Mouse (Mus musculus) midbrain, embryonic 16.5 days (tissue): ENCODE measurements around the gene Slc25a39. TPM values are rescaled to one million over a fixed set of nuclear protein-coding genes. Genes with fewer than 3 reads are reported as not detected.

Source experiments
- ATAC-seq: fragments of 200-750 bp; cut with Nextera tagmentation; 2 replicates; pipeline ENCODE4 v1.8.0; 2017; ENCODE audit warnings: moderate TSS enrichment
- H3K27ac ChIP-seq: fragments of 300-500 bp; sonication (generic); 2 replicates; pipeline ENCODE4 v1.5.1; 2014; ENCODE audit warnings: mild to moderate bottlenecking, low read length, mixed read lengths
- H3K27me3 ChIP-seq: fragments of 300-500 bp; sonication (generic); 2 replicates; pipeline ENCODE4 v1.6.1; 2014; ENCODE audit warnings: low read depth, low read length, mixed read lengths; ENCODE audit not compliant: control insufficient read depth, insufficient read depth
- H3K36me3 ChIP-seq: fragments of 300-500 bp; sonication (generic); 2 replicates; pipeline ENCODE4 v1.6.1; 2014; ENCODE audit warnings: mild to moderate bottlenecking, low read length, moderate library complexity, mixed read lengths; ENCODE audit not compliant: control insufficient read depth, insufficient read depth
- H3K4me1 ChIP-seq: fragments of 300-500 bp; sonication (generic); 2 replicates; pipeline ENCODE4 v1.6.1; 2014; ENCODE audit warnings: mild to moderate bottlenecking, low read length, mixed read lengths; ENCODE audit not compliant: control insufficient read depth, insufficient read depth
- H3K4me2 ChIP-seq: fragments of 300-500 bp; sonication (generic); 2 replicates; pipeline ENCODE4 v1.6.1; 2014; ENCODE audit warnings: mild to moderate bottlenecking, low read length, mixed read lengths
- H3K4me3 ChIP-seq: fragments of 300-500 bp; sonication (generic); 2 replicates; pipeline ENCODE4 v1.5.1; 2014; ENCODE audit warnings: low read depth, mild to moderate bottlenecking, low read length, moderate library complexity, mixed read lengths
- H3K9ac ChIP-seq: fragments of 300-500 bp; sonication (generic); 2 replicates; pipeline ENCODE4 v1.6.1; 2014; ENCODE audit warnings: low read depth, low read length, mixed read lengths
- H3K9me3 ChIP-seq: fragments of 300-500 bp; sonication (generic); replicated peaks from 2 replicates; pipeline ENCODE4 v1.6.1; 2014; ENCODE audit warnings: mild to moderate bottlenecking, low read length, mixed read lengths; ENCODE audit not compliant: control insufficient read depth, poor library complexity, severe bottlenecking
- WGBS: fragments of 180-500 bp; shearing (Covaris S2); extraction: QIAGEN DNeasy Blood & Tissue Kit; methylation state at CpG from one replicate; pipeline ENCODE4 v1.1.7; 2014; 5-methylcytosine and 5-hydroxymethylcytosine counted together
- polyA plus RNA-seq: library from polyadenylated mRNA; unstranded; fragments of >200 nt; fragmentation: Nextera tagmentation; extraction: Ambion mirVana; gene quantifications from 2 replicates; pipeline ENCODE4 v1.2.1, GENCODE M21; 2015

Slc25a39 gene
- polyA plus RNA-seq, result 144 and 150 TPM in 2 replicates

DNA sequence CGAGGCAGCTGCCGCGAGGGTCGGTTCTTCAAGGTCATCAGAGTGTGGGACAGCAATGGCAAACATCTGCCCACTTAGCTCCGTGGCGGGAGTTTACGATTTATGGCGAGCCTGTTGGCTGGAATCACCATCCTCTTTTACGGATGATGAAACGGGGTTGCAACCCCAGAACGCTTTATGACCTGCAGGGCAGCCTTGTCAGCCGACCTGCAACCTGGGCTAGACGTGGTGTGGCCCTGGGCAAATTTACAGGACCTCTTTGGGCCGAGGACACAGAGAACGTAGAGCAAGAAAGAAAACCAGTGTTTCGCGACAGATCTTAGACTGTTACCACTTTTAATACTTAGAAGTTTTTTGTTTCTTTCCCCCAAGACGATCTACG, at the start of gene Slc25a39:
TSS of gene Slc25a39 (minus strand) at position 113 of the 382 bp plus-strand sequence.
- ATAC-seq, result 0 out of 2 replicates have a peak, but pooled peaks have one; percentile 3
- WGBS, result 2% methylated on average over 19 of the region's 19 CpGs
- Histone ChIP-seq H3K9me3 (no peaks in the 10 kb centered on the region), H3K4me1 (peaks cover 35% of the 10 kb centered on the region), H3K36me3 (peaks cover 13% of the 10 kb centered on the region), H3K4me3 (peak within 1 kb of the TSS; percentile 91), H3K27ac (peak within 1 kb of the TSS; percentile 88), H3K9ac (peak within 1 kb of the TSS; percentile 90), H3K4me2 (peak within 1 kb of the TSS; percentile 91), H3K27me3 (no peaks in the 10 kb centered on the region)

DNA sequence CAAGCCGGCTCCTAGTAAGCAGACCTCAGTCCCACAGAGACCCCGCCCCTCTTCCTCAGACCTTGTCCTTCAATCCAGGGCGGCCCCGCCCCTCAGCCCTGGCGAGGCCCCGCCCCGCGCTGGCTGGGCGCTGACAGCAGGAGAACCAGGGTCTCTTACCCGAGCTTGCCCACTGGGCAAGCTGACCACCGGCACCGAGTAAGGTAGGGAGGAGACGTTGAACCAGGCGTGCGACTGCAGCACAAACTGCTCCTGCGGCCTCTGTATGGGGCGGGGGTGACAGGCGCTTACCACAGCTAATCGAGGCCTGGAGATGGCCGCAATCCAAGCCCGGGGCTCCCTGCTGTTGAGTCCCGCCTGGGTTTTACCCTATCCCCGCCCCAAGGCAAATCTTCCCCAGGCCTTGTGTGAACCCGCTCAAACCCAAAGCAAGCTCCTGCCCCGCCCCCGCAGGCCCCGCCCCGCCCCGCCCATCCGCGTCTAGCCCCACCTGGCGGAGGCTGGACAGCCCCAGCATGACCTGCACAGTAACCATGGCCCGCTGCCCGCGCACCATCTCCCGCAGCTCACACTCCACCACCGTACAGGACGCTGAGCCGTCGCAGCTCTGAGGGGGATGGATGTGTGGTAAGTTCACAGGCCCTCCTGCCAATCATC, 48.1 kb upstream of the Slc25a39 start:
- Histone ChIP-seq H3K36me3 (no peaks in the 10 kb centered on the region), H3K4me1 (peaks cover 5% of the 10 kb centered on the region; the same call in 1 of the 2 replicates), H3K4me3 (peak overlapping the region; percentile 57), H3K9me3 (no peaks in the 10 kb centered on the region), H3K27me3 (no peaks in the 10 kb centered on the region; the same call in 1 of the 2 replicates), H3K9ac (peak overlapping the region; percentile 74), H3K27ac (peak overlapping the region; percentile 71), H3K4me2 (peak overlapping the region; percentile 87)
- ATAC-seq, result peak; percentile 88
- under 1% methylated on average over 36 of the region's 40 CpGs for WGBS

DNA sequence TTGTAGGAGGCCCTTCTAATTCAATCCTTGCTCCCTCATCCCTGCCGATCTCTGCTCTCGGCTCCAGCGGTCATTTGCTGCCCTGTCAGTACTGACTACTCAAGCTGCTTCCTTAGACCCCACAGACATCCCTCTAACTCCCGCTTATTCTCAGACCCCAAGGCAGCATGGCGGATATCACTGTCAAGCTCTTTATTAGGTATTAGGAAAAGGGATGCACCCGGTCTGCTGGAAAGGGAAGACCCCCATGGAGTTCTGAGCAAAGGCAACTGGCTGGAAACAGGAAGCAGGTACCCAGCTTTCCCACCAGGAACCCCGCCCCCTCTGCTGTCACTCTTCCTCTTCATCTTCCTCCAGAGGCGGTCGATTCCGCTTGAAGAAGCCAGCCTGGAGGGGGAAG, 45.4 kb upstream of the Slc25a39 start:
- Histone ChIP-seq H3K4me1 (peaks cover 6% of the 10 kb centered on the region), H3K4me3 (no peak overlapping the region), H3K36me3 (no peaks in the 10 kb centered on the region), H3K27me3 (no peaks in the 10 kb centered on the region; the same call in 1 of the 2 replicates), H3K9ac (no peak overlapping the region; the same call in 1 of the 2 replicates), H3K9me3 (no peaks in the 10 kb centered on the region), H3K27ac (no peak overlapping the region), H3K4me2 (no peak overlapping the region)
- no peak for ATAC-seq
- 14% methylated on average over 10 of the region's 10 CpGs for WGBS

DNA sequence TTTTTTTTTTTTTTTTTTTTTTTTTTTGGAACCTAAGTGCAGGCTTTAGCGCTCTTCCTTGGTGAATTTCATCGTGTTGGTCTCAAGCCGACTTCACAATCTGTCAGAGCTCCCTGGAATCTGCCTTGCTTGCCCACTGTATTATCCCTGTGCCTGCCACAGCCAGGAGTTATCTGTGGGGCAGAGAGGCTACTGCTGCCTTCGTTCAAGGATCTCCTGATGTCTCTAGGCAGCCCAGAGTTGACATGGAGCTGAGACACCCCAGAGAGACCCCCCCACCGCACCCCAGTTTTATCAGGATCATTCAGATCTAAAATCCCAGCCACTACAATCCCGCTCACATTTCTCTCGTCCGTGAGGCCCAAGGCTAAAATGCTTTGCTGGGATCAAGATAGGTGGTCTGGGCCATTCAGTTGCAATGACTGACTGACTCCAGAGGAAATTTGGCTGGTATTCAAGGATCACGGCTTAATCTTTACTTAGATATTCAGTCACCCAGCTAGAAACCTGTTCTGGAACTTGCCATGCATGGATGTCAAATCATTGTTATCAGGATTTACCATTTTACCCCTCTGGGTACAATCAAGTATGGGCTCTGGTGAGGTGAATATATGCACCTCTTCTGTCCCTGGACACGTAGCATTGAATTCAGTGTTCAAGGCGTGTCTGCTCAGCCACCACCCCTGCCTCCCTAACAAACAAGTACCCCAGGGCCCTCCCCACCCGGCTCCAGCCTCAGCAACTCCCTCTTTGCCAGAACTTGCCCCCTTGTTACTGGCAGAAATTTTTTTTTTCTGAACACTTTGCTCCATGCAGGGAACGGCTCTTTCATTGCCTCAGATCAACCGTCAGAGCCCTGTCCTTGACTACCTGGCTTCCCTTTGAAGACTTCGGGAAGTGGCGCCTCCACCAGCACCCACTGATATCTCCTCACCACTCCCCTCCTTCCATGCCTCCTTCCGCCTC, 41.6 kb upstream of the Slc25a39 start:
- WGBS, result 34% methylated on average over 17 of the region's 17 CpGs
- H3K4me3 ChIP-seq, result no peak overlapping the region
- ATAC-seq, result no peak
- no peaks in the 10 kb centered on the region; the same call in 1 of the 2 replicates for H3K27me3 ChIP-seq
- H3K4me2 ChIP-seq, result no peak overlapping the region
- H3K9me3 ChIP-seq, result no peaks in the 10 kb centered on the region
- H3K9ac ChIP-seq, result no peak overlapping the region
- H3K36me3 ChIP-seq, result no peaks in the 10 kb centered on the region
- H3K4me1 ChIP-seq, result peaks cover 25% of the 10 kb centered on the region
- no peak overlapping the region for H3K27ac ChIP-seq

DNA sequence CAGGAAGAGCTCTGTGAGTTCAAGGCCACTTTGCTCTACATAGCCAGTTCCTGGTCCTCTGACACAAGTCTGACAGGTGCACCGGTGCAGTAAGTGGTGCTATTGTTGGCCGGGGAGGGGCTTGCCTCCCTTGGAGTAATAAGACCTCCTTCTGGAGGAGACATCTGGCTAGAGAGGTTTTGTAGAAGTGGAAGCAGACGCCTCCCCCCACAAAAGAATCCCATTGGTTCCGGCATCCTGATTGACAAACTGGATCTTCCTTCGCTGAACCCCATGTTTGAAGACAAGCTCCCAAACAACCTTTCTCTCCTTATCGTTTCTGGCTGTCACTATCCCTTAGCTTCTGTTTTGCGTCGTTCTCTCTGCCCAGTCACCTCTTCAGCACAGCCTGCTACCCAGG, 40.6 kb upstream of the Slc25a39 start:
- H3K27me3 ChIP-seq, result no peaks in the 10 kb centered on the region; the same call in 1 of the 2 replicates
- H3K4me2 ChIP-seq, result peak overlapping the region; percentile 82
- H3K36me3 ChIP-seq, result no peaks in the 10 kb centered on the region
- no peak overlapping the region for H3K4me3 ChIP-seq
- WGBS, result 9% methylated on average over 8 of the region's 8 CpGs
- H3K9me3 ChIP-seq, result no peaks in the 10 kb centered on the region
- no peak for ATAC-seq
- H3K9ac ChIP-seq, result no peak overlapping the region
- peaks cover 30% of the 10 kb centered on the region for H3K4me1 ChIP-seq
- no peak overlapping the region for H3K27ac ChIP-seq

DNA sequence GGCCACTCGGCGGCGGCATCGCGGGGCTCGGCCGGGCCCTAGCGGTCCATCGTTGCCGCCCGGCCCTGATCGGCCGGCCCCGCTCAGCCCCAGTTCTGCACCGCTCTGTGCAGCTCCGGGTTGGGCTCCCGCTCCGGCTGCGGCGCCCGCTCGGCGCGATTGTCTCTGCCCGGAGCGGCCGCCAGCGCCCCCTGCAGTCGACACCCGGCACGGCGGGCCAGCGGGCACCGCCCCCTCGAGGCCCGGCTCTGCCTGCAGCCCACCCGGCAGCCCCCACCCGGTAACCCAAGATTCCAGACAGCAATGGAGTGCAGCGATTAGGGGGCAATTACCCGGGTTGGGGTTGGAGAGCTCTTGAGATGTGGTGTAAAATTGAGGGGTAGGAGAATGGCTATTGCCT, 39.8 kb upstream of the Slc25a39 start, which contains the start of gene Fam171a2:
TSS of gene Fam171a2 (minus strand) at position 186 of the 400 bp plus-strand sequence.
- Histone ChIP-seq H3K9ac (peak within 1 kb of the TSS; percentile 100), H3K9me3 (no peaks in the 10 kb centered on the region), H3K4me3 (peak within 1 kb of the TSS; percentile 87), H3K27ac (peak within 1 kb of the TSS; percentile 99), H3K4me1 (peaks cover 30% of the 10 kb centered on the region), H3K36me3 (0 out of 2 replicates have a peak, but pooled peaks cover 4% of the 10 kb centered on the region), H3K27me3 (no peaks in the 10 kb centered on the region), H3K4me2 (peak within 1 kb of the TSS; percentile 82)
- peak; percentile 70 for ATAC-seq
- WGBS, result under 1% methylated on average over 26 of the region's 40 CpGs

DNA sequence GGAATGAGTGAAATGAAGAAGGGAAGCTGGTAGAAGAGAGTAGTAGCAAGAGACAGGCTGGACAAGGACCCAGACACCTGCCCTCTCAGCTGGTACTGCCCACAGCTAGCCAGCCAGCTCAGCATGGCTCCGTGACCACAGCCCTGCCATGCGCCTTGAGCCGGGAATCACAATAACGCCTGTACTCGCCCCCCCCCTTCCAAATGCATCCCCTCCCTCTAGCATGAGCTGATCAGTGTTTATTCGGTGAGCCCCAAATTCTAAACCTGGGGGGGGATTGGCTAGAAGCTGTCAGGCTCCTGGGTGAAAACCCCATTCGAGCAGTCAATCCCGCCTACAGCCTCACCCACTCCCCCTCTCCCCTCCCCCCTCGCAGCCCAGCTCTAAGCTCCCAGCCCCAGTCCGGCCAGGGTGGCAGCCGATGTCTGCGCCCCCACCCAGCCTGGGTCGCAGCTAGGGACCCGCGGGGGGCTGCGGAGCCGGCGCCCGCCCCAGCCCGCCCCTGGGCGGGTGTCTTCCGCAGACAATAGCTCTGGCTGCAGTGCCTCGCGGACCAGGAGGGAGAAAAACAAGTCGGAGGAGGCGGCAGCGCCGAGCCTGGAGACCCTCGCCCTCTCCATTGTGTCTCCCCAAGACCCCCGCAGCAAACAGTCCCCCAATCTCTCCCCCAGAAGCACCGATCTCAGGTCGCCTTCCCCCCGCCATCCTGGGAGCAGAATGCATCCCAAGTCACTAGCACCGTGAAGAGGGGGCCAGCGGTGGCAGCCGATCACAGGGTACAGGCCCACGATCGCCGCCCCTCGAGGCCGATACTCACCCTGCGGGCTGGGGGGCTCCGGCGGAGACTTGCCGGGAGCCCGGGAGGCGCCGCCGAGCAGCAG, 39.1 kb upstream of the Slc25a39 start:
- Histone ChIP-seq H3K27ac (peak overlapping the region; percentile 99), H3K27me3 (no peaks in the 10 kb centered on the region), H3K36me3 (peaks cover 10% of the 10 kb centered on the region), H3K9ac (peak overlapping the region; percentile 100), H3K4me1 (peaks cover 30% of the 10 kb centered on the region), H3K9me3 (no peaks in the 10 kb centered on the region), H3K4me2 (peak overlapping the region; percentile 82), H3K4me3 (peak overlapping the region; percentile 87)
- peak; percentile 55 for ATAC-seq
- WGBS, result under 1% methylated on average over 45 of the region's 49 CpGs

DNA sequence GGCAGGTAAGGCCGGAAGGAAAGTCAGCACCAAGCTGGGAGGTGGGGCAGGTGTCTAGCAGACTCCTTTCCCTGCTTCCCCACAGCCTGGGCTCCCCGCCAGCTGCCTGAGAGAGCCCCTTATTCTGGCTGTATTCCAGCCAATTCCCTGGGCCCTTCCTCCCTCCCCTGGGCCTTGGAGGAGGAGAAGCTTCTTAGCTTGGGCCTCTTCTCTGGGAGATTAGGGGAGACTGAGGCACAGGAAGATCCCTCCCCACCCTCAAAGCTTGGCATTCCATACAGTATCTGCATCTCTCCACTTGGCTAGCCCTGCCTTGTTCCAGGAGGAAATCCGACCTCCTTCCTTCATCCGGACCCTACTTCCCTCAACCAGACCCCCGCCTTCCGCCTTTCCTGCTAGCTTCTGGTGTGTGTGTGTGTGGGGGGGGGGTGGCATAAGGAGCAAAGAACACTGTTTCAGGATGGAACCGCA, 38.2 kb upstream of the Slc25a39 start:
- peak overlapping the region; percentile 99 for H3K27ac ChIP-seq
- peak overlapping the region; percentile 87 for H3K4me3 ChIP-seq
- no peaks in the 10 kb centered on the region for H3K27me3 ChIP-seq
- H3K36me3 ChIP-seq, result peaks cover 15% of the 10 kb centered on the region
- ATAC-seq, result 0 out of 2 replicates have a peak, but pooled peaks have one; percentile 7
- no peaks in the 10 kb centered on the region for H3K9me3 ChIP-seq
- H3K4me1 ChIP-seq, result peaks cover 30% of the 10 kb centered on the region
- peak overlapping the region; percentile 82 for H3K4me2 ChIP-seq
- peak overlapping the region; percentile 100 for H3K9ac ChIP-seq
- WGBS, result 5% methylated on average over 7 of the region's 7 CpGs
